Mouse (Mus musculus) cerebellum, postnatal 10 days (tissue): ENCODE results near the gene Pptc7.

Experiments used
- DNase-seq, 2 experiments: peaks; one replicate each; pipeline ENCODE4 v3.0.0; 2021; ENCODE audit warnings: mixed read lengths in 2 of 2

Pptc7 gene

GRCm38 (mm10) chr5:122267899-122268298 lies 16.3 kb upstream of the Pptc7 start:
- DNase-seq: peak; percentile 85 to 89

GRCm38 (mm10) chr5:122268858-122269604 lies 15.1 kb upstream of the Pptc7 start:
- DNase-seq: no peak

GRCm38 (mm10) chr5:122272821-122273220 lies 11.3 kb upstream of the Pptc7 start:
- no peak for DNase-seq

- DNase-seq: no peak
Measured at GRCm38 (mm10) chr5:122274785-122275184, 9.4 kb upstream of the Pptc7 start.

- peak; percentile 84 to 85 for DNase-seq
Measured at GRCm38 (mm10) chr5:122278946-122279345, 5.2 kb upstream of the Pptc7 start.

GRCm38 (mm10) chr5:122279799-122280421 lies 4.3 kb upstream of the Pptc7 start:
- peak; percentile 68 to 74 for DNase-seq

- DNase-seq: no peak
Measured at GRCm38 (mm10) chr5:122280422-122280826, 3.7 kb upstream of the Pptc7 start.

- peak; percentile 58 to 73 for DNase-seq
Measured at GRCm38 (mm10) chr5:122280827-122281462, 3.2 kb upstream of the Pptc7 start.

GRCm38 (mm10) chr5:122283828-122284182 lies 360 bp upstream of the Pptc7 start:
- no peak for DNase-seq

GRCm38 (mm10) chr5:122285029-122285766 lies 1.0 kb downstream of the Pptc7 start:
- DNase-seq: peak; percentile 78

GRCm38 (mm10) chr5:122285767-122286150 lies 1.6 kb downstream of the Pptc7 start:
- no peak for DNase-seq

GRCm38 (mm10) chr5:122286191-122286590 lies 2.0 kb downstream of the Pptc7 start:
- no peak for DNase-seq

- DNase-seq: no peak
Measured at GRCm38 (mm10) chr5:122287026-122287425, 2.9 kb downstream of the Pptc7 start.

GRCm38 (mm10) chr5:122288147-122288811 lies 4.1 kb downstream of the Pptc7 start:
- no peak for DNase-seq

- DNase-seq: no peak
Measured at GRCm38 (mm10) chr5:122291149-122291548, 7.0 kb downstream of the Pptc7 start.

- DNase-seq: no peak
Measured at GRCm38 (mm10) chr5:122291553-122292339, 7.6 kb downstream of the Pptc7 start.

- DNase-seq: no peak
Measured at GRCm38 (mm10) chr5:122293131-122293530, 9.0 kb downstream of the Pptc7 start.

- no peak for DNase-seq
Measured at GRCm38 (mm10) chr5:122294219-122294735, 10.1 kb downstream of the Pptc7 start.

- DNase-seq: no peak
Measured at GRCm38 (mm10) chr5:122295113-122295935, 11.2 kb downstream of the Pptc7 start.

GRCm38 (mm10) chr5:122300071-122300518 lies 15.9 kb downstream of the Pptc7 start:
- peak; percentile 35 to 53 for DNase-seq
